Mouse (Mus musculus) kidney, adult 18-20 months (tissue): ENCODE data around the gene Pde1c.

Experiments used
- DNase-seq: peaks from one replicate; pipeline ENCODE4 v3.0.0; 2021

Gene Pde1c

DNA sequence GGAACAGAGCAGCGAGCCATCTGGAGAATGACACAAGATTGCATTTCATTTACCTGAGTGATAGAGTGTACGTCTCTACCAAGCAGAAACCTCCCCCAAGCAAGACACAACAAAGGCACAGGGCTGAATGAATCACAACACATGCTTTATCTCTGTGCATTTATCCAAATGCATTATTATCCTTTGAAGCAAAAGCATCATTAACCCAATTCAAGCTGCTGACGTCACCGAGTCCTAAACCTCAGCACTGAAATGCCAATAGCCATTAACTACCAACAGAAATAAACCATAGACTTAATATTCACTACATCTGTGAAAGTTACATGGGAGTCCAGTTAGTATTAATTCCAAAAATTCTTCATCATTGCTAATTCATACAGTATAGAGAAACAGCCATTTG lies 127.4 kb downstream of the Pde1c start:
- no peak for DNase-seq

DNA sequence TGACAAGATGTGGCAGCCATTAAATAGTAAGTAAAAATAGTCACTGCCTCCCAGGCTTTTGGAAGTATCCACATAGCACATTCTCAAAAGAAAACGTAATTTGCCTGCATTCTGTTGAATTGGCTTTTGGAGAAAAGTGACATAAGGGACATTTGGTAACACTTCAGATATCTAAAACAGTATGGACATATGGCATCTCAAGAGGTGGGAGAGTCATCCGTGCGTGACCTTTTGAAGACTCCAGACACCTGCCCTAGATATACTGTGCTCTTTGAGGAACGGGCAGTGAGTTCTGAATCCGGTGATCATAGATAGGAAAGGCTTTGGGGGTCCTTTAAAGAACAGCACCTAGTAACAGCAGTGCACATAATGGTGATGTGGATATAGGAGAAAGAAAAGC lies 143.1 kb downstream of the Pde1c start:
- no peak for DNase-seq

GRCm38 (mm10) chr6:56422866-56423265 lies 146.0 kb downstream of the Pde1c start:
- DNase-seq, result no peak

DNA sequence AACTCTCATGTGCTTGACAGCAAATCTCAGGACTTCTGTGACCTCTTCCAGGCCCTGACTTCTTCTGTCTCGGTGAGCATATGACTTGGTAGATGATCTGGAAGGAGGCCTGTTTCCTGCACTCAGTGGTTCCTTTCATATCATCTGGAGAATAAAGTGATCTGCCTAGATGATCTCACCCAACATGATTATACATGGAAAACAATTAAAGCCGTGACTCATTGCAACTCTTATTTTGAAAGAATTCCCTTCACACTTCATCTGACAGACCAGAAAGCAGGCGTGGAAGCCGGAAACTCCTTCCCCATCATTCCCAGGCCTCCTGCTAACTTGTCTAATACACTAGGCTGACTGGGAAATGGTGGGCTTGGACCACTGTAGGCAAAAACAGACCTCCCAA lies 152.7 kb downstream of the Pde1c start:
- no peak for DNase-seq

DNA sequence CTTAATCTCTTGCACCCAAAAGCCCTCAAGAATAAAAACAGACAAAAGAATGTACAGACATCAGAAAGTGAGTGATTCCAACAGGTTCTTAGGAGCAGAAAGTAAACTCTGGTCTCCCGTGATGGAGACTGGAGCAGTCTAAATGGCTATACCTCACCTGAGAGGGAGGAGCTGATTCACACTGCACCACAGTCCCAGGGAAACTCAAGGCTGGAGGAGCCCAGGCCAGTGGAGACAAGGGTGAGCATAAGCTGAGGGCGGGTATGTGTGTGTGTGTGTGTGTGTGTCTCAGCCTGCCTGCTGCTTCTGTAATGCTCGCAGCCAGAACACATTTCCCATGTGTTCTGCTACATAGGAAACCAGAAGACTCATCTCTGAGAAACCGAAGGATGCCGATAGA lies 179.7 kb downstream of the Pde1c start:
- no peak for DNase-seq

GRCm38 (mm10) chr6:56376359-56376758 lies 192.5 kb downstream of the Pde1c start:
- DNase-seq, result no peak

DNA sequence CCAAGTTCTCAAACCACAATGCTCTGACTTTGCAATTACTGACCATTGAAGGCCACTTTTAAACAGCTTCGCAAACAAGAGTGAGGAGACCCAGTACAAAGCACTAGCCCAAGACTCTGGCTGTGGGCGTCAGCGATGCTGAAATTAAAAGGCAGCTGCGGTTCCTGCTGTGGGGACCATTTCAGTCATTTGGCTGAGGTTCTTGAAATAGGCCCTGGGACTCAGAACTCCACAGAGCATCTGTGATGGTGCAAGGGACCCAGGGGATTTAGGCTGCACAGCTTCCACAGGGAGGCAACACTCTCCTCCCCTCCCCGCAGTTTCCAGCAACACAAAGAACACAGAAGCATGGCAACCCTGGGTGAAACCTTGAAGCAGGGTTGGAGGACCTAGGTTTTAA lies 194.7 kb downstream of the Pde1c start:
- no peak for DNase-seq

GRCm38 (mm10) chr6:56373753-56374152 lies 195.2 kb downstream of the Pde1c start:
- no peak for DNase-seq

DNA sequence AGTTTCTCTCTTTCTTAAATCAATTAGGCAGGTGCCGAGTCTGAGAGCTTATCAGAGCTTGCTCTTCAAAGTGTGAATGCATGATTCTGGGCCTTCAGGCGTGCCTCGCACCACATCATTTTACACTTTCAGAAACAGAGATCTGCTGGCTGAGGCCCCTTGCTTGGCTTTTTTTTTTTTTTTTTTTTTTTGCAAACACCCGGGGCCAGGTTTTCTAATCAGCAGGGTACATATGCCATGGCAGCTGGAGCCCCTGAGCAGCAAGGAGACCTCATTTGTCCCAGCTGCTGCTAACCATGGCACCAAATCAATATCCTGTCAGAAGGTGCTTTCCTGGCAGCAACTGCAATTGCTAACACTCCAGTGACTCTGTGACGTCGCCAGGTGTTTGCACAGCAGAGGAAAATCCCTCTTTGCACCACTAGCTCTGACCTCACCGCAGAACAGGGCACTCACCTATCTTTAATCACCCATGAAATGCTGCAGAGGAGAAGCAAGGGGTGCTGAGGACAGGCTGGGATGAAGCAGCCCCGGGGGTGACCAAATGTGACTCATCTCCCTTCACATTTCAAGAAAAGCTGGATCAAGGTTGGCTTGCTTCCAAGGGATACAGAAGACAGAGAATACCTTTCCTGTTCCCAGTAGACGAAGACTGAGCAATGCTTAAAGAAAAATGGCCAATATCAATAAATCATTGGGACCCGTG lies 195.7 kb downstream of the Pde1c start:
- DNase-seq, result no peak

DNA sequence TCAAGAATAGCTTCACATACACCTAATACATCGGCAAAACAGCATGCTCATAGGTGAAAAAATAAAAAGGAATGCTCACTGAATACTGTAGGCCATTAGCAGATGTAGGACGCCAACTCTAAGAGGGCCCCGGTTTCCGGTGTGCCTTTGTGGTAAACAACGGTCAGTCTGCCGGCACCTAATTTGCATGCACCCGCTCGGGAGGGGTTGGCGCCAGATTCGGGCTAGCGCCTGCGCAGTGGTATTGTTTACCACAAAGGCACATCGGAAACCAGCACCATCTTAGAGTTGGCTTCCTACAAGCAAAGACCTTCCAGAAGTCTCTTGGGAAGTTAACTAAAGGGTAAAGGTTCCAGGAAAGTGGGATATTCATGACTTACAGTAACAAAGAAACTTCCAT lies 199.4 kb downstream of the Pde1c start:
- DNase-seq, result no peak

DNA sequence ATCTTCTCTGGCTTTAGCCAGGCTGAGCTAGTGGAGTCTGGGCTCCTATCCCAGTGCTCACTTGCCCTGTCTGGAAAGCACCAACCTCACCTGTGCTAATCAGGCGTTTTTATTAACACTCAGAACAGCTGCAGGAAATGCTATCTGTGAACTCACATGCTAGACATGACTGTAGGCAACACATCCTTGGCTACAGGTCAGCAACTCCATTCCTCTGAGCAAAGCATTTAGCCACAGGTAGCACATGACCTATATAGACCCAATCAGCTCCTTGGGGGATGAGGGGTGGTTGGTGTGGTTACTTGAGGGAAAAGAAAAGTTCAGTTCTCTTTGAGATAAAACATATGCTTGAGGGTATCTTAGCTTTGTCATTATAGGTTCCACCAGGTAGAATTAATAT lies 200.8 kb downstream of the Pde1c start:
- no peak for DNase-seq

- DNase-seq, result no peak
These were observed 201.6 kb downstream of the Pde1c start for GRCm38 (mm10) chr6:56367257-56367656.

GRCm38 (mm10) chr6:56362650-56363049 lies 206.3 kb downstream of the Pde1c start:
- no peak for DNase-seq

GRCm38 (mm10) chr6:56362128-56362545 lies 206.8 kb downstream of the Pde1c start:
- no peak for DNase-seq

DNA sequence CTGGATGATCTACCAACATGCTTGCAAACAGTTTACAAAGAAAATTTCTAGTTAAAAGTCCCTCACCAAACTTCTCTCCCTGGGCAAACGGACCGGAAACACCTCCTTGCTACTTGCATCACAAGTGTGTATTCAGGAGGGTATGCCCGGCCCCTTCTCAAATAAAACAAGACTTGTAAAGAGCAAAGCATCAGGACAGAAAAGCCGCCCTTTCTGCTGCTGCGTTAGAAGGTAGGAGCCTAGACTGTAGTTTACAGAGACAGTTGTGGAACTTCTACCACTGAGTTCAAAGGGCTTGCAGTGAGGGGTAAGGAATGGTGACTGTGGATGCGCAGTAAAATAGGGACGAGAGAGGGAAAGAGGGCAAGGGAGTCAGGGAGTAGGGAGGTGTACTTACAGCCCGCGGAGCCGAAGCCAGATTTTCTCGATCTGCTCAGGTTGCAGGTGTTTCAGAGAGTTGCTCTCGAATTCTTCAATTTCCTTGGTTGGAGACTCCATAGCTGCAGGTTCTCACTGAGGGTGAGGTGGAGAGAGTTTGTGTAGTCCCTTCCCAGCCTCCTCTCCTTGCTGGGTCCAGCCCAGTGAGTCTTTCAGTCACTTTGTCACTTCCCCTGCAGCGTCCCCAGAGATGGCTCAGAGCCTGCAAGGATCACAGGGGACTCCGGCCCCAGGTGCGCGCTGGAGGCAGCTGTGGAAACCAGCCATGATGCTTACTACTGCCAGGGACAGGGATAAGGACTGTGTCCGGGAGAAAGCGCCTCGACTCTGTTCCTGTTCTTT lies 207.4 kb downstream of the Pde1c start:
- no peak for DNase-seq

- no peak for DNase-seq
These were observed 208.8 kb downstream of the Pde1c start for GRCm38 (mm10) chr6:56360086-56360485.

DNA sequence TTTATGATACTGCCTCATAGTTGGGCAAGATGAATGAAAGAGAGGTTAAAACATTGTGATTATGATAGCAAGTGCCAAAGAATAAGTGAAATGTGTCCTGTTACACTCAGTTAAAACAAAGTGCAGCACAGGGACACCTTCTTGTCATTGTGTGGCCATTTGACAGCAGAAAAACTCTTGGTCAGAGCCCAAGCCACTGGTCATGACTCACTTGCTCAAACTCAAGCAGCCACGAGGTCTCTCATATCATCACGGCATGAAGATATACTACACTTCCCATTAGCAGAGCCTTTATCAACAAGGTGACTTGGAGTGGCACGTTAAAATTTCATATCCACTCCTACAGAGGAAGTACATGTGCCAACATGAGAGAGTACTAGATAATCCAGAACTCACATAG lies 209.8 kb downstream of the Pde1c start:
- no peak for DNase-seq

DNA sequence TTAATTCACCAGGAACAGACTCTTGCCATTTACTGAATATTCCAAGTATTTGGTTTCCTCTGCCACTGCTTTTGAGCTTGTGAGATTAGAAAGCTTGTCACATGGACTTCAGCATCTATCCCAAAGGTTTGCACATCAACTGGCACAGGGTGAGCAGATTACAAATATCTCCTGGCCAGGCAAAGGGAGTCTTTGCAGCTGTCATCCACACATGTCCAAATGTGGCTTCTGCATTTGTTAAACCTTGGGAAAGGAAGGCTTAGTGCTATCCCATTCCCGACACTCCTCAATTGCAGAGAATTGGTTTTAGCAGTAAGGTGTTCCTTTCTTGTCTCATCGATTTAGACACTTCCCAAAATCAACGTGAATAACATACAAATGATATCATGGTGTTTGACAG lies 221.7 kb downstream of the Pde1c start:
- no peak for DNase-seq

- DNase-seq, result no peak
These were observed 223.8 kb downstream of the Pde1c start for GRCm38 (mm10) chr6:56345082-56345481.

GRCm38 (mm10) chr6:56342005-56342404 lies 226.9 kb downstream of the Pde1c start:
- no peak for DNase-seq

- no peak for DNase-seq
These were observed 233.0 kb downstream of the Pde1c start for GRCm38 (mm10) chr6:56335811-56336446.

DNA sequence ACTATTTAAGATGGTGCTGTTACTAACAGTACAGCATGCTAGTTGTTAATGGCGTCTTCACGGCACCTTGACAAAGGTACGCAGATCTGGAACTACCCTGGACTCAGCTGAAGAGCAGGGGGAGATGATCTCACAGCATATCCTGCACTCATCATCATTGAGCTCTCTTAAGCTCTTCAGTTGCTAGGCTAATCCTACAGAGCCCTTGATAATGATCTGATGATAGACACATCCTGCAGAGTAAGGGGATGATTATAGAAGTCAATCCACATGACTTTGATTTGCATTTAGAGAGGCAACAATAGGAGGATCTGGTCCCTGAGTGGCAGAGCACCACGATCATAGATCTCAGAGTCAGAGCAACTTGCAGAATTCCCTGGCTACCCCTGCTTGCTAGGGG lies 236.8 kb downstream of the Pde1c start:
- DNase-seq, result no peak

GRCm38 (mm10) chr6:56331432-56331831 lies 237.5 kb downstream of the Pde1c start:
- no peak for DNase-seq

GRCm38 (mm10) chr6:56328103-56328502 lies 240.8 kb downstream of the Pde1c start:
- no peak for DNase-seq
